Mouse (Mus musculus): ENCODE data around the gene Gigyf1.
A peak's percentile ranks its signal among the peaks of the same experiment; 100 is the strongest.

DNA sequence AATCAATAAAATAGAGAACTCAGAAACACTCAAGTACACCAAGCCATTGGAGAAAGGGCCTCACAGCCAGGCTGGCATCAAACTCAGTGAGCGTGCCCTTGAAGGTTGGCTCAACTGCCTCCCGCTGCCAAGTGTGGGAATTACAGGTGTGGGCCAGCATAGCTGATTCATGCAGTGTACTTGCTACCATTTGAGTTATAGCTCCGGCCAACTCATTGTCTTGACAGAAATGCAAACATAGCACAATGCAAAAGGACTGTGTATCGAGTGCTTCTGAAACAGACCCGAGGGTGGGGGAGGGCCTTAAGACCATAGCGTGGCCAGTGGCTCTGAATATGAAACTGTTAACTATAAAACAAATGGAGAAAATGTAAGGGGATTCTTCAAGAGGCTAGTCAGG is 14.3 kb upstream of the Gigyf1 start:
- TF ChIP-seq CTCF (IDR thresholded peaks at IDR 0.05; ENCODE audit: low read depth) (peak; percentile 45), EP300 (optimal IDR thresholded peaks at IDR 0.05) (no peak)
